Mouse (Mus musculus) limb, embryonic 15.5 days (tissue): Measurements from ENCODE around the gene Gm20388. TPM values are rescaled to one million over a fixed set of nuclear protein-coding genes. Genes with fewer than 3 reads are reported as not detected.

Experiments used
- ATAC-seq: fragments of 200-750 bp; cut with Nextera tagmentation; 2 replicates; pipeline ENCODE4 v1.8.0; 2017; ENCODE audit warnings: low read depth, moderate TSS enrichment; ENCODE audit not compliant: insufficient number of reproducible peaks, low FRiP score, low TSS enrichment
- H3K27ac ChIP-seq: fragments of 300-500 bp; sonication (generic); 2 replicates; pipeline ENCODE4 v1.5.1; 2015; ENCODE audit warnings: moderate library complexity, mild to moderate bottlenecking, inconsistent platforms
- H3K27me3 ChIP-seq: fragments of 300-500 bp; sonication (generic); 2 replicates; pipeline ENCODE4 v1.6.1; 2015; ENCODE audit warnings: inconsistent platforms
- H3K36me3 ChIP-seq: fragments of 300-500 bp; sonication (generic); 2 replicates; pipeline ENCODE4 v1.6.1; 2015; ENCODE audit warnings: inconsistent platforms
- H3K4me1 ChIP-seq: fragments of 300-500 bp; sonication (generic); 2 replicates; pipeline ENCODE4 v1.6.1; 2015; ENCODE audit warnings: inconsistent platforms
- H3K4me2 ChIP-seq: fragments of 300-500 bp; sonication (generic); 2 replicates; pipeline ENCODE4 v1.6.1; 2015; ENCODE audit warnings: mild to moderate bottlenecking, inconsistent platforms
- H3K4me3 ChIP-seq: fragments of 300-500 bp; sonication (generic); 2 replicates; pipeline ENCODE4 v1.5.1; 2015; ENCODE audit warnings: mild to moderate bottlenecking, inconsistent platforms
- H3K9ac ChIP-seq: fragments of 300-500 bp; sonication (generic); 2 replicates; pipeline ENCODE4 v1.6.1; 2015; ENCODE audit warnings: inconsistent platforms
- H3K9me3 ChIP-seq: fragments of 300-500 bp; sonication (generic); 2 replicates; pipeline ENCODE4 v1.6.1; 2016; ENCODE audit warnings: inconsistent platforms
- WGBS: fragments of 180-500 bp; shearing (Covaris S2); methylation state at CpG from one replicate; pipeline ENCODE4 v1.1.7; 2015; 5-methylcytosine and 5-hydroxymethylcytosine counted together
- polyA plus RNA-seq: library from polyadenylated mRNA; unstranded; fragments of >200 nt; fragmentation: Nextera tagmentation; extraction: Ambion mirVana; gene quantifications from 2 replicates; pipeline ENCODE4 v1.2.1, GENCODE M21; 2015

The Gm20388 gene
- polyA plus RNA-seq, 1 experiment from 2014 or later = 4.9 TPM

GRCm38 (mm10) chr8:120376847-120377802 is 466.5 kb downstream of the Gm20388 start:
- peaks cover 86% of the 10 kb centered on the region for H3K4me1 ChIP-seq
- WGBS = 36% methylated on average over 22 of the region's 22 CpGs
- H3K27ac ChIP-seq = no peak overlapping the region
- H3K4me3 ChIP-seq = no peak overlapping the region
- no peaks in the 10 kb centered on the region for H3K27me3 ChIP-seq
- no peak overlapping the region for H3K4me2 ChIP-seq
- no peaks in the 10 kb centered on the region for H3K9me3 ChIP-seq
- ATAC-seq = no peak
- H3K9ac ChIP-seq = no peak overlapping the region
- no peaks in the 10 kb centered on the region for H3K36me3 ChIP-seq

GRCm38 (mm10) chr8:120377803-120378189 is 467.2 kb downstream of the Gm20388 start:
- WGBS = 54% methylated on average over 7 of the region's 7 CpGs
- no peaks in the 10 kb centered on the region for H3K9me3 ChIP-seq
- H3K27me3 ChIP-seq = no peaks in the 10 kb centered on the region
- no peak overlapping the region for H3K4me2 ChIP-seq
- peaks cover 93% of the 10 kb centered on the region for H3K4me1 ChIP-seq
- H3K36me3 ChIP-seq = no peaks in the 10 kb centered on the region
- H3K9ac ChIP-seq = no peak overlapping the region
- no peak overlapping the region for H3K27ac ChIP-seq
- no peak for ATAC-seq
- no peak overlapping the region for H3K4me3 ChIP-seq

- H3K27ac ChIP-seq = peak overlapping the region; percentile 8; the same call in 1 of the 2 replicates
- H3K4me1 ChIP-seq = peaks cover 96% of the 10 kb centered on the region
- no peak for ATAC-seq
- H3K9me3 ChIP-seq = no peaks in the 10 kb centered on the region
- H3K36me3 ChIP-seq = no peaks in the 10 kb centered on the region
- H3K4me3 ChIP-seq = no peak overlapping the region
- H3K27me3 ChIP-seq = no peaks in the 10 kb centered on the region
- H3K4me2 ChIP-seq = no peak overlapping the region
- H3K9ac ChIP-seq = no peak overlapping the region
- 21% methylated on average over 16 of the region's 16 CpGs for WGBS
Observed at GRCm38 (mm10) chr8:120378306-120378705, 467.7 kb downstream of the Gm20388 start.

- H3K27ac ChIP-seq = peak overlapping the region; percentile 8; the same call in 1 of the 2 replicates
- WGBS = 63% methylated on average over 3 of the region's 3 CpGs
- H3K27me3 ChIP-seq = no peaks in the 10 kb centered on the region
- H3K4me1 ChIP-seq = peaks cover 96% of the 10 kb centered on the region
- no peaks in the 10 kb centered on the region for H3K9me3 ChIP-seq
- H3K9ac ChIP-seq = no peak overlapping the region
- H3K36me3 ChIP-seq = no peaks in the 10 kb centered on the region
- ATAC-seq = no peak
- no peak overlapping the region for H3K4me2 ChIP-seq
- H3K4me3 ChIP-seq = no peak overlapping the region
Observed at GRCm38 (mm10) chr8:120379015-120379414, 468.4 kb downstream of the Gm20388 start.

- Histone ChIP-seq H3K27ac (peak overlapping the region; percentile 84), H3K4me3 (no peak overlapping the region), H3K9me3 (no peaks in the 10 kb centered on the region), H3K9ac (no peak overlapping the region), H3K4me2 (no peak overlapping the region), H3K27me3 (no peaks in the 10 kb centered on the region), H3K4me1 (peaks cover 72% of the 10 kb centered on the region), H3K36me3 (no peaks in the 10 kb centered on the region)
- no peak for ATAC-seq
- 42% methylated on average over 4 of the region's 4 CpGs for WGBS
Observed at GRCm38 (mm10) chr8:120381865-120382264, 471.2 kb downstream of the Gm20388 start.

- Histone ChIP-seq H3K27me3 (no peaks in the 10 kb centered on the region), H3K4me1 (peaks cover 64% of the 10 kb centered on the region), H3K4me3 (no peak overlapping the region), H3K27ac (peak overlapping the region; percentile 84), H3K9ac (no peak overlapping the region), H3K4me2 (no peak overlapping the region), H3K9me3 (no peaks in the 10 kb centered on the region), H3K36me3 (no peaks in the 10 kb centered on the region)
- WGBS = 39% methylated on average over 19 of the region's 19 CpGs
- ATAC-seq = peak; percentile 81
Observed at GRCm38 (mm10) chr8:120382436-120383203, 472.0 kb downstream of the Gm20388 start.

GRCm38 (mm10) chr8:120383204-120383560 is 472.5 kb downstream of the Gm20388 start:
- Histone ChIP-seq H3K4me1 (peaks cover 59% of the 10 kb centered on the region), H3K9ac (no peak overlapping the region), H3K4me2 (no peak overlapping the region), H3K27ac (peak overlapping the region; percentile 84), H3K9me3 (no peaks in the 10 kb centered on the region), H3K4me3 (no peak overlapping the region), H3K36me3 (no peaks in the 10 kb centered on the region), H3K27me3 (no peaks in the 10 kb centered on the region)
- 64% methylated on average over 6 of the region's 6 CpGs for WGBS
- ATAC-seq = no peak

GRCm38 (mm10) chr8:120383713-120384112 is 473.1 kb downstream of the Gm20388 start:
- 44% methylated on average over 6 of the region's 6 CpGs for WGBS
- H3K4me3 ChIP-seq = no peak overlapping the region
- no peak for ATAC-seq
- peak overlapping the region; percentile 84; the same call in 1 of the 2 replicates for H3K27ac ChIP-seq
- peaks cover 57% of the 10 kb centered on the region for H3K4me1 ChIP-seq
- no peaks in the 10 kb centered on the region for H3K36me3 ChIP-seq
- H3K4me2 ChIP-seq = no peak overlapping the region
- no peaks in the 10 kb centered on the region for H3K9me3 ChIP-seq
- H3K9ac ChIP-seq = no peak overlapping the region
- no peaks in the 10 kb centered on the region for H3K27me3 ChIP-seq

GRCm38 (mm10) chr8:120384745-120385144 is 474.1 kb downstream of the Gm20388 start:
- Histone ChIP-seq H3K4me2 (no peak overlapping the region), H3K4me3 (no peak overlapping the region), H3K27ac (no peak overlapping the region), H3K9ac (no peak overlapping the region), H3K36me3 (no peaks in the 10 kb centered on the region), H3K27me3 (no peaks in the 10 kb centered on the region), H3K4me1 (peaks cover 47% of the 10 kb centered on the region), H3K9me3 (no peaks in the 10 kb centered on the region)
- no peak for ATAC-seq

- Histone ChIP-seq H3K4me3 (no peak overlapping the region), H3K9ac (no peak overlapping the region), H3K27me3 (no peaks in the 10 kb centered on the region; the same call in 1 of the 2 replicates), H3K4me1 (peaks cover 40% of the 10 kb centered on the region), H3K36me3 (no peaks in the 10 kb centered on the region), H3K9me3 (no peaks in the 10 kb centered on the region), H3K4me2 (no peak overlapping the region), H3K27ac (no peak overlapping the region)
- ATAC-seq = no peak
- WGBS = 87% methylated on average over 6 of the region's 6 CpGs
Observed at GRCm38 (mm10) chr8:120388246-120388645, 477.6 kb downstream of the Gm20388 start.

- no peaks in the 10 kb centered on the region; the same call in 1 of the 2 replicates for H3K27me3 ChIP-seq
- no peaks in the 10 kb centered on the region for H3K9me3 ChIP-seq
- H3K27ac ChIP-seq = no peak overlapping the region
- no peaks in the 10 kb centered on the region for H3K36me3 ChIP-seq
- H3K9ac ChIP-seq = no peak overlapping the region
- no peak overlapping the region for H3K4me2 ChIP-seq
- ATAC-seq = no peak
- no peak overlapping the region for H3K4me3 ChIP-seq
- H3K4me1 ChIP-seq = peaks cover 46% of the 10 kb centered on the region
- WGBS = 90% methylated on average over 7 of the region's 7 CpGs
Observed at GRCm38 (mm10) chr8:120390598-120390997, 480.0 kb downstream of the Gm20388 start.

GRCm38 (mm10) chr8:120391856-120392255 is 481.2 kb downstream of the Gm20388 start:
- WGBS = 23% methylated on average over 21 of the region's 21 CpGs
- Histone ChIP-seq H3K4me2 (no peak overlapping the region), H3K36me3 (no peaks in the 10 kb centered on the region), H3K9ac (no peak overlapping the region), H3K27ac (no peak overlapping the region), H3K9me3 (no peaks in the 10 kb centered on the region), H3K4me1 (peaks cover 42% of the 10 kb centered on the region), H3K27me3 (no peaks in the 10 kb centered on the region; the same call in 1 of the 2 replicates), H3K4me3 (no peak overlapping the region)
- no peak for ATAC-seq
